Mouse (Mus musculus) intestine, embryonic 14.5 days (tissue): ENCODE measurements around the gene Psen1. TPM values are rescaled to one million over a fixed set of nuclear protein-coding genes. Genes with fewer than 3 reads are reported as not detected.

Experiments
- ATAC-seq: fragments of 200-750 bp; cut with Nextera tagmentation; replicated peaks from 2 replicates; pipeline ENCODE4 v1.8.0; 2017; ENCODE audit warnings: low read depth, moderate number of reproducible peaks, moderate TSS enrichment, moderate library complexity; ENCODE audit not compliant: low FRiP score, low TSS enrichment
- DNase-seq: peaks from one replicate; pipeline ENCODE4 v3.0.0-alpha.2; 2018; ENCODE audit warnings: low spot score
- H3K27ac ChIP-seq: fragments of 300-500 bp; sonication (generic); 2 replicates; pipeline ENCODE4 v1.5.1; 2014; ENCODE audit warnings: low read depth, mild to moderate bottlenecking, control low read depth
- H3K27me3 ChIP-seq: fragments of 300-500 bp; sonication (generic); replicated peaks from 2 replicates; pipeline ENCODE4 v1.6.1; 2014; ENCODE audit warnings: low read length, control low read depth; ENCODE audit not compliant: control insufficient read depth, insufficient read depth
- H3K36me3 ChIP-seq: fragments of 300-500 bp; sonication (generic); 2 replicates; pipeline ENCODE4 v1.6.1; 2014; ENCODE audit warnings: low read length, control low read depth; ENCODE audit not compliant: control insufficient read depth, insufficient read depth
- H3K4me1 ChIP-seq: fragments of 300-500 bp; sonication (generic); replicated peaks from 2 replicates; pipeline ENCODE4 v1.6.1; 2014; ENCODE audit warnings: low read length, control low read depth, mixed read lengths; ENCODE audit not compliant: control insufficient read depth, insufficient read depth
- H3K4me2 ChIP-seq: fragments of 300-500 bp; sonication (generic); 2 replicates; pipeline ENCODE4 v1.6.1; 2014; ENCODE audit warnings: low read length
- H3K4me3 ChIP-seq: fragments of 300-500 bp; sonication (generic); 2 replicates; pipeline ENCODE4 v1.5.1; 2014; ENCODE audit warnings: low read depth, low read length, control low read depth, mixed read lengths
- H3K9ac ChIP-seq: fragments of 300-500 bp; sonication (generic); 2 replicates; pipeline ENCODE4 v1.6.1; 2014; ENCODE audit warnings: mild to moderate bottlenecking, low read length
- H3K9me3 ChIP-seq: fragments of 300-500 bp; sonication (generic); 2 replicates; pipeline ENCODE4 v1.6.1; 2016; ENCODE audit warnings: low read length, control low read depth; ENCODE audit not compliant: control insufficient read depth
- WGBS: fragments of 180-500 bp; shearing (Covaris S2); extraction: QIAGEN DNeasy Blood & Tissue Kit; methylation state at CpG from one replicate; pipeline ENCODE4 v1.1.7; 2014; 5-methylcytosine and 5-hydroxymethylcytosine counted together
- polyA plus RNA-seq: library from polyadenylated mRNA; unstranded; fragments of >200 nt; fragmentation: Nextera tagmentation; extraction: Ambion mirVana; gene quantifications from 2 replicates; pipeline ENCODE4 v1.2.1, GENCODE M21; 2014

Gene Psen1
- polyA plus RNA-seq, 1 experiment from 2014 or later, result 87.6 TPM

- peaks cover 14% of the 10 kb centered on the region for H3K4me1 ChIP-seq
- ATAC-seq, result no peak
- H3K4me2 ChIP-seq, result peak overlapping the region; percentile 57
- H3K27me3 ChIP-seq, result no peaks in the 10 kb centered on the region
- H3K27ac ChIP-seq, result peak overlapping the region; percentile 93; the same call in 1 of the 2 replicates
- peak overlapping the region; percentile 87 for H3K4me3 ChIP-seq
- DNase-seq, result no peak
- no peaks in the 10 kb centered on the region for H3K9me3 ChIP-seq
- H3K36me3 ChIP-seq, result no peaks in the 10 kb centered on the region
- 23% methylated on average over 6 of the region's 6 CpGs for WGBS
- H3K9ac ChIP-seq, result peak overlapping the region; percentile 92
Measured at GRCm38 (mm10) chr12:83689087-83689432, 1.1 kb downstream of the Psen1 start.

GRCm38 (mm10) chr12:83694011-83694410, 6.1 kb downstream of the Psen1 start:
- H3K4me1 ChIP-seq, result peaks cover 19% of the 10 kb centered on the region

GRCm38 (mm10) chr12:83694669-83695068, 6.7 kb downstream of the Psen1 start:
- Histone ChIP-seq H3K27me3 (no peaks in the 10 kb centered on the region), H3K4me3 (no peak overlapping the region), H3K27ac (no peak overlapping the region), H3K9me3 (no peaks in the 10 kb centered on the region), H3K9ac (no peak overlapping the region), H3K36me3 (peaks cover 4% of the 10 kb centered on the region; the same call in 1 of the 2 replicates), H3K4me2 (no peak overlapping the region), H3K4me1 (peaks cover 12% of the 10 kb centered on the region; the same call in 1 of the 2 replicates)
- DNase-seq (no peak), ATAC-seq (no peak)
- 80% methylated on average over 3 of the region's 3 CpGs for WGBS

More at GRCm38 (mm10) chr12:83694011-83694410, 6.1 kb downstream of the Psen1 start:
- H3K36me3 ChIP-seq, result no peaks in the 10 kb centered on the region
- H3K27me3 ChIP-seq, result no peaks in the 10 kb centered on the region
- DNase-seq (no peak), ATAC-seq (no peak)
- H3K4me2 ChIP-seq, result no peak overlapping the region
- WGBS, result 88% methylated on average over 5 of the region's 5 CpGs
- no peak overlapping the region for H3K9ac ChIP-seq
- no peaks in the 10 kb centered on the region for H3K9me3 ChIP-seq
- no peak overlapping the region for H3K27ac ChIP-seq
- H3K4me3 ChIP-seq, result no peak overlapping the region

- Histone ChIP-seq H3K36me3 (peaks cover 28% of the 10 kb centered on the region), H3K4me2 (no peak overlapping the region), H3K27ac (no peak overlapping the region), H3K9ac (no peak overlapping the region), H3K4me3 (no peak overlapping the region), H3K4me1 (peaks cover 7% of the 10 kb centered on the region; the same call in 1 of the 2 replicates), H3K9me3 (no peaks in the 10 kb centered on the region), H3K27me3 (no peaks in the 10 kb centered on the region)
- DNase-seq (no peak), ATAC-seq (0 out of 2 replicates have a peak, but pooled peaks have one; percentile 32)
- 78% methylated on average over 4 of the region's 4 CpGs for WGBS
Measured at GRCm38 (mm10) chr12:83698637-83699036, 10.7 kb downstream of the Psen1 start.

- Histone ChIP-seq H3K4me2 (no peak overlapping the region), H3K4me3 (no peak overlapping the region), H3K9me3 (no peaks in the 10 kb centered on the region), H3K9ac (no peak overlapping the region), H3K4me1 (peaks cover 7% of the 10 kb centered on the region; the same call in 1 of the 2 replicates), H3K27me3 (no peaks in the 10 kb centered on the region), H3K36me3 (peaks cover 38% of the 10 kb centered on the region), H3K27ac (no peak overlapping the region)
- 90% methylated on average over 7 of the region's 7 CpGs for WGBS
- ATAC-seq (no peak), DNase-seq (no peak)
Measured at GRCm38 (mm10) chr12:83701608-83702007, 13.7 kb downstream of the Psen1 start.

- 84% methylated on average over 4 of the region's 4 CpGs for WGBS
- no peak for ATAC-seq
- H3K4me1 ChIP-seq, result peaks cover 7% of the 10 kb centered on the region; the same call in 1 of the 2 replicates
- no peak for DNase-seq
- H3K4me3 ChIP-seq, result no peak overlapping the region
- no peak overlapping the region for H3K27ac ChIP-seq
- no peak overlapping the region for H3K9ac ChIP-seq
- no peak overlapping the region for H3K4me2 ChIP-seq
- peaks cover 38% of the 10 kb centered on the region for H3K36me3 ChIP-seq
- H3K9me3 ChIP-seq, result no peaks in the 10 kb centered on the region
- no peaks in the 10 kb centered on the region for H3K27me3 ChIP-seq
Measured at GRCm38 (mm10) chr12:83702796-83703195, 14.8 kb downstream of the Psen1 start.

- Histone ChIP-seq H3K4me1 (no peaks in the 10 kb centered on the region), H3K9ac (no peak overlapping the region), H3K4me3 (no peak overlapping the region), H3K4me2 (no peak overlapping the region), H3K36me3 (peaks cover 18% of the 10 kb centered on the region), H3K27me3 (no peaks in the 10 kb centered on the region), H3K27ac (peak overlapping the region; percentile 22; the same call in 1 of the 2 replicates), H3K9me3 (no peaks in the 10 kb centered on the region)
- 75% methylated on average over 4 of the region's 4 CpGs for WGBS
- ATAC-seq (no peak), DNase-seq (peak; percentile 35)
Measured at GRCm38 (mm10) chr12:83706951-83707350, 19.0 kb downstream of the Psen1 start.

GRCm38 (mm10) chr12:83708160-83709092, 20.5 kb downstream of the Psen1 start:
- H3K27me3 ChIP-seq, result no peaks in the 10 kb centered on the region
- peaks cover 30% of the 10 kb centered on the region for H3K36me3 ChIP-seq
- H3K9me3 ChIP-seq, result no peaks in the 10 kb centered on the region
- H3K4me3 ChIP-seq, result no peak overlapping the region
- H3K4me2 ChIP-seq, result no peak overlapping the region
- H3K27ac ChIP-seq, result peak overlapping the region; percentile 77
- no peak overlapping the region for H3K9ac ChIP-seq
- DNase-seq (no peak), ATAC-seq (peak; percentile 80)
- WGBS, result 67% methylated on average over 7 of the region's 7 CpGs
- H3K4me1 ChIP-seq, result no peaks in the 10 kb centered on the region
